Mouse (Mus musculus) bone marrow macrophage, adult 2 months (primary cell): Measurements from ENCODE around the gene Tcf25. TPM values are rescaled to one million over a fixed set of nuclear protein-coding genes. Genes with fewer than 3 reads are reported as not detected.

Source experiments
- H3K27ac ChIP-seq: 2 replicates; pipeline ENCODE4 v1.5.1; 2012; ENCODE audit warnings: low read depth, low read length; ENCODE audit not compliant: insufficient read depth
- H3K4me1 ChIP-seq: 2 replicates; pipeline ENCODE4 v1.6.1; 2012; ENCODE audit warnings: low read length; ENCODE audit not compliant: control insufficient read depth, insufficient read depth
- H3K4me3 ChIP-seq: 2 replicates; pipeline ENCODE4 v1.5.1; 2012; ENCODE audit warnings: mild to moderate bottlenecking, low read length, moderate library complexity; ENCODE audit not compliant: insufficient read depth
- CTCF ChIP-seq: IDR thresholded peaks from 2 replicates; pipeline ENCODE4 v1.5.1; 2012; ENCODE audit warnings: low read depth, mild to moderate bottlenecking, low read length, moderate library complexity
- POLR2A ChIP-seq: IDR thresholded peaks from 2 replicates; pipeline ENCODE4 v1.6.1; 2012; ENCODE audit warnings: mild to moderate bottlenecking, low read depth, low read length, borderline replicate concordance
- polyA plus RNA-seq: library from polyadenylated mRNA; stranded (reverse); fragments of >200 nt; gene quantifications from 2 replicates; pipeline ENCODE4 v1.2.4, GENCODE M21; 2012; ENCODE audit not compliant: missing spikeins, insufficient read depth, insufficient read length

The Tcf25 gene
- polyA plus RNA-seq, 1 experiment: 244 TPM

DNA sequence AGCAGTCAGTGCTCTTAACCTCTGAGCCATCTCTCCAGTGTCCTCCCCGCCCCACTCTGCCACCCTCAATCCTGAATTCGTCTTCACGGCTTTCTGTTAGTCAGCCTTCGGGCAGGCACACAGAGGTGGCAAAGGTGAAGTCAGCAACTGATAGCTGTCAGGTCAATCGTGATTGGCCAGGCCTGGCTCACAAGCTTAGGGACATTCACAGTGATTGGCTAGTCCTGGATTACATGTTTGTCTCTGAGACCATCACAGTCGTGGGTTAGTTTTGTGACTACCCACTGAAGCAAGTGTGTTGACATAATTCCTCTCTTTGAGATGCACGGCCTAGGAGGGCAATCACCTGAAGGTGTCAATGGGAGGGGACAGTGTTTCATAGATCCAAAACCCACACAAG, 79.7 kb downstream of the Tcf25 start:
- H3K4me3 ChIP-seq: no peak overlapping the region
- no peak overlapping the region for H3K27ac ChIP-seq
- peaks cover 7% of the 10 kb centered on the region for H3K4me1 ChIP-seq
- no peak for TF ChIP-seq CTCF
- no peak for TF ChIP-seq POLR2A

Other genes with a start within 250 kb of the Tcf25 start
- not detected in 2 replicates for gene Sult5a1, start 215.4 kb upstream of the Tcf25 start, polyA plus RNA-seq
- not detected in 2 replicates for gene Dpep1, start 187.5 kb upstream of the Tcf25 start, polyA plus RNA-seq
- 97.2 and 102 TPM in 2 replicates for gene Chmp1a, start 161.0 kb upstream of the Tcf25 start, polyA plus RNA-seq
- gene Spata33, start 160.9 kb upstream of the Tcf25 start, polyA plus RNA-seq: 0.87 and 1.4 TPM in 2 replicates
- 35.5 and 36.1 TPM in 2 replicates for gene Cdk10, start 148.9 kb upstream of the Tcf25 start, polyA plus RNA-seq
- 8.2 and 11.2 TPM in 2 replicates for gene Spata2l, start 137.5 kb upstream of the Tcf25 start, polyA plus RNA-seq
- gene Zfp276, start 119.6 kb upstream of the Tcf25 start, polyA plus RNA-seq: 16.2 and 17.1 TPM in 2 replicates
- 42.6 and 43.7 TPM in 2 replicates for gene Vps9d1, start 119.4 kb upstream of the Tcf25 start, polyA plus RNA-seq
- gene Fanca, start 55.2 kb upstream of the Tcf25 start, polyA plus RNA-seq: 13.6 and 16.5 TPM in 2 replicates
- not detected in 2 replicates for gene Spire2, start 41.0 kb upstream of the Tcf25 start, polyA plus RNA-seq
- gene Mc1r, start 33.4 kb downstream of the Tcf25 start, polyA plus RNA-seq: not detected in 2 replicates
- not detected in 2 replicates for gene Tubb3, start 37.7 kb downstream of the Tcf25 start, polyA plus RNA-seq
- gene Def8, start 49.8 kb downstream of the Tcf25 start, polyA plus RNA-seq: 25.8 and 30.8 TPM in 2 replicates
- 22.7 and 26.7 TPM in 2 replicates for gene Afg3l1, start 104.2 kb downstream of the Tcf25 start, polyA plus RNA-seq
- not detected in 2 replicates for gene Dbndd1, start 141.7 kb downstream of the Tcf25 start, polyA plus RNA-seq
- gene Gas8, start 145.1 kb downstream of the Tcf25 start, polyA plus RNA-seq: 16.3 and 17.4 TPM in 2 replicates